Mouse (Mus musculus) stomach, embryonic 16.5 days (tissue): Measurements from ENCODE around the gene Adk. TPM values are rescaled to one million over a fixed set of nuclear protein-coding genes. Genes with fewer than 3 reads are reported as not detected.

ENCODE experiments used
- polyA plus RNA-seq: library from polyadenylated mRNA; unstranded; fragments of >200 nt; fragmentation: Nextera tagmentation; extraction: Ambion mirVana; gene quantifications from 2 replicates; pipeline ENCODE4 v1.2.1, GENCODE M21; 2015

The Adk gene
- polyA plus RNA-seq, 1 experiment from 2014 or later, result 151 TPM

Other genes with a start within 250 kb of the Adk start
- gene Plau, start 215.9 kb upstream of the Adk start, polyA plus RNA-seq, result 1.9 and 2.8 TPM in 2 replicates
- 108 and 116 TPM in 2 replicates for gene Vcl, start 123.2 kb upstream of the Adk start, polyA plus RNA-seq
- 66.4 and 73.8 TPM in 2 replicates for gene Ap3m1, start 66 bp upstream of the Adk start, polyA plus RNA-seq